Mouse (Mus musculus): ENCODE data around the gene Pnkd. TPM values are rescaled to one million over a fixed set of nuclear protein-coding genes. Genes with fewer than 3 reads are reported as not detected.

Pnkd gene
- total and polyA plus RNA-seq, 2 experiments: 28.0 to 130 TPM

GRCm38 (mm10) chr1:74390287-74390906 lies 105.7 kb downstream of the Pnkd start:
- Histone ChIP-seq H3K36me3 (ENCODE audit: control insufficient read depth, insufficient read depth, low read length) (peaks cover 11% of the 10 kb centered on the region; the same call in 1 of the 2 replicates), H3K27me3 (ENCODE audit: control insufficient read depth, insufficient read depth, low read length) (no peaks in the 10 kb centered on the region), H3K9ac (ENCODE audit: low read depth, low read length) (0 out of 2 replicates have a peak overlapping the region, but pooled peaks have one; percentile 15), H3K27ac (replicated peaks; ENCODE audit: insufficient read depth, low read depth, low read length) (peak overlapping the region; percentile 70), H3K4me1 (ENCODE audit: control insufficient read depth, insufficient read depth, low read length) (peaks cover 31% of the 10 kb centered on the region), H3K4me3 (ENCODE audit: insufficient read depth, low read depth, low read length) (no peak overlapping the region), H3K79me2 (ENCODE audit: control insufficient read depth, insufficient read depth, low read length) (peaks cover 17% of the 10 kb centered on the region; the same call in 1 of the 2 replicates)
- DNase-seq (ENCODE audit: extremely low read depth, low read depth, low spot score): peak; percentile 68
- WGBS: 18% methylated on average over 21 of the region's 21 CpGs
- TF ChIP-seq POLR2A (IDR thresholded peaks at IDR 0.05; ENCODE audit: extremely low read depth, insufficient read depth, low read length): no peak
- peak; percentile 87 for TF ChIP-seq CTCF (IDR thresholded peaks at IDR 0.05; ENCODE audit: low read depth, low read length)

DNA sequence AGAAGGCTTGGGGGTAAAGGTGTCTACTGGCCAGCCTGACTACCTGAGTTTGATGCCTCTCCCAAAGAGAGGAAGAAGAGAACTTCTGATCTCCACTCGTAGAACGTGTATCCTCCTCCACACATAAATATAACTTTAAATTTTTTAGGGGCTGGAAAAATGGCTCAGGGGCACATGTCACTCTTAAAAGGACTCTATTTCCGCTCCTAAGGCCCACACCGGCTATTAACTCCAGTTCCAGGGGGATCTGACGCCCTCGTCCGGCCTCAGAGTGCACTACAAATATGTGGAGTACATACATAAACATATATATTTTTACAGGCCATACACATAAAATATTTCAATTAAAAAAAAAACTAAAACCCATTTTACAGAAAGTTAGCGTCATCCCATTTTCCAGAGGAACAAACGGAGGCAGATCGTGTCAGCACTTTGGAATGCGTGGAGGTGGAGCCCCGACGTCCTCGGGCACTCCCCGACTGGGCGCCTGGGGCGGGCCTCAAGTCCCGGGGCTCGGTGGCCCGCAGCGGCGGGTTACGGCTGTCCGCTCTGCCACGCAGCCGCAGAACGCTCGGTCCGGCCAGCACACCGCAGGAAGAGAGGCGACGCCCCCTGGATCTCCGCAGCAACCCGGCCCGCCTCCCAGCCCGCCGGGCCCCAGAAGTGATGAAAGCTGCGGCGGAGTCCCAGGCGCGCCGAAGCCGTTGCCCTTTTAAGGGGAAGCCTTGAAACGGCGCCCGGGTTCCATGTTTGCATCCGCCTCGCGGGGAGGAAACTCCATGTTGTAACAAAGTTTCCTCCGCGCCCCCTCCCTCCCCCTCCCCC lies 106.4 kb downstream of the Pnkd start, which contains the start of gene Ctdsp1:
Gene Ctdsp1 (plus strand): TSS at position 586 of the 825 bp plus-strand sequence.
- WGBS: 4% methylated on average over 50 of the region's 51 CpGs

DNA sequence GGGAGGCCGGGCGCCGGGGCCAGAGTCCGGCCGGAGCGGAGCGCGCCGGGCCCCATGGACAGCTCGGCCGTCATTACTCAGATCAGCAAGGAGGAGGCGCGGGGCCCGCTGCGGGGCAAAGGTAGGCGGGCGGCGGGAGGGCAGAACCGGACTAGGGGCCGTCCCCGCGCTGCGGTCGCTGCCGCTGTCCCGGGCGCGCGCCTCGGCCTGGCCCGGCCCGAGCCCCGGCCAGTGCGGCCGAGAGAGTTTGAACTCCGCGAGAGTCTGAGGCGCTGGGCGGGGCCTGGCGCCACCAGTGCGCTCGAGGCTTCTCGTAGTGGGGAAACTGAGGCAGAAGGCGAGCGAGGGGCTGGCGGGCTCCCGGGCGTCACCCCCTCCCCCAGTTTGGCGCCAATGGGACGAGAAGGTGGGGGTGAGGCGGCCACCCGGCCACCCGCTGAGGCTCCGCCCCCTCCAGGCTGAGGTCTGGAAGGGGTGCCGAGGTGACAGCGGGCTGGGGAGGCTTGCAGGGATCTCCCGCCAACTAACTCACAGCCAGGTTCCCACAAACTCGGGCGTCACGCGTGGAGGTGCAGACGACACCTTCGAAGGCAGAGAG lies 107.2 kb downstream of the Pnkd start:
- DNase-seq (ENCODE audit: extremely low read depth, low read depth, low spot score): peak; percentile 74
- peak overlapping the region; percentile 96 for H3K9ac ChIP-seq (ENCODE audit: low read depth, low read length)
- 1% methylated on average over 54 of the region's 63 CpGs for WGBS
- peak overlapping the region; percentile 99 for H3K27ac ChIP-seq (replicated peaks; ENCODE audit: insufficient read depth, low read depth, low read length)
- no peak for TF ChIP-seq CTCF (IDR thresholded peaks at IDR 0.05; ENCODE audit: low read depth, low read length)
- peak; percentile 57 for TF ChIP-seq POLR2A (IDR thresholded peaks at IDR 0.05; ENCODE audit: extremely low read depth, insufficient read depth, low read length)
- peaks cover 31% of the 10 kb centered on the region for H3K4me1 ChIP-seq (ENCODE audit: control insufficient read depth, insufficient read depth, low read length)
- H3K79me2 ChIP-seq (ENCODE audit: control insufficient read depth, insufficient read depth, low read length): peaks cover 17% of the 10 kb centered on the region; the same call in 1 of the 2 replicates
- peaks cover 11% of the 10 kb centered on the region; the same call in 1 of the 2 replicates for H3K36me3 ChIP-seq (ENCODE audit: control insufficient read depth, insufficient read depth, low read length)
- no peaks in the 10 kb centered on the region for H3K27me3 ChIP-seq (ENCODE audit: control insufficient read depth, insufficient read depth, low read length)
- H3K4me3 ChIP-seq (ENCODE audit: insufficient read depth, low read depth, low read length): peak overlapping the region; percentile 92

More for the DNA sequence above, 106.4 kb downstream of the Pnkd start, which contains the start of gene Ctdsp1:
- peaks cover 17% of the 10 kb centered on the region; the same call in 1 of the 2 replicates for H3K79me2 ChIP-seq (ENCODE audit: control insufficient read depth, insufficient read depth, low read length)
- peaks cover 11% of the 10 kb centered on the region; the same call in 1 of the 2 replicates for H3K36me3 ChIP-seq (ENCODE audit: control insufficient read depth, insufficient read depth, low read length)
- H3K27me3 ChIP-seq (ENCODE audit: control insufficient read depth, insufficient read depth, low read length): no peaks in the 10 kb centered on the region
- peak within 1 kb of the TSS; percentile 96 for H3K9ac ChIP-seq (ENCODE audit: low read depth, low read length)
- H3K4me1 ChIP-seq (ENCODE audit: control insufficient read depth, insufficient read depth, low read length): peaks cover 31% of the 10 kb centered on the region
- DNase-seq (ENCODE audit: extremely low read depth, low read depth, low spot score): peak; percentile 88
- H3K27ac ChIP-seq (replicated peaks; ENCODE audit: insufficient read depth, low read depth, low read length): peak within 1 kb of the TSS; percentile 99
- H3K4me3 ChIP-seq (ENCODE audit: insufficient read depth, low read depth, low read length): peak within 1 kb of the TSS; percentile 92
- TF ChIP-seq CTCF (IDR thresholded peaks at IDR 0.05; ENCODE audit: low read depth, low read length) (peak; percentile 17; the same call in 1 of the 2 replicates), POLR2A (IDR thresholded peaks at IDR 0.05; ENCODE audit: extremely low read depth, insufficient read depth, low read length) (peak; percentile 66; the same call in 1 of the 2 replicates)

DNA sequence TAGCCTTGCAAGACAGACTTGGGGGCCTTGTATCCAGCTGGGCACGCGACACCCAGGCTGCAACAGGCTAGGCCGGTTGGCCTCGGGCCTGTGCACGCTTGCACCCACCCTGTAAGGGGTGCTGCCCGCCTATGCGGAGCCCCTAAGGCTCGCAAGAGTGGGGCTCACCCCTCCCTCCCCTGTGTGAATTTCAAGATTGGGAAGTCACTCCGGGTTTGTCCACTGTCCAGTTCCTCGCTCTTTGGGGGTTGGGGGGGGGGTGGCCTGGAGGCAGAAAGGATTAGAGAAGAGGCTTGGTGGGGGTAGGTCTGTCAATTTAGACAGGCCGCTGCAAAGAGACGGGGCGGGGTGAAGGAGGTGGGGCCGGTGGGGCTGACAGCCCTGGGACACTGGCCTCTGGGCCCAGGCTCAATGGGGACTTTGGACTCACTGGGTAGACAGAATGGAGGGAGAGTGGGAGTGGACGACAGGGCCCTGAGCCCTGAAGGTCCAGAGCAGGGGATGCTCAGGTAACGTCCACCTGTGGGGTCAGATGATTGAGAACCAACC lies 107.8 kb downstream of the Pnkd start:
- under 1% methylated on average over 16 of the region's 16 CpGs for WGBS

GRCm38 (mm10) chr1:74393010-74393409 lies 108.3 kb downstream of the Pnkd start:
- Histone ChIP-seq H3K9ac (ENCODE audit: low read depth, low read length) (peak overlapping the region; percentile 96), H3K36me3 (ENCODE audit: control insufficient read depth, insufficient read depth, low read length) (peaks cover 11% of the 10 kb centered on the region; the same call in 1 of the 2 replicates), H3K27me3 (ENCODE audit: control insufficient read depth, insufficient read depth, low read length) (no peaks in the 10 kb centered on the region), H3K79me2 (ENCODE audit: control insufficient read depth, insufficient read depth, low read length) (peaks cover 17% of the 10 kb centered on the region; the same call in 1 of the 2 replicates), H3K4me3 (ENCODE audit: insufficient read depth, low read depth, low read length) (peak overlapping the region; percentile 92), H3K4me1 (ENCODE audit: control insufficient read depth, insufficient read depth, low read length) (peaks cover 26% of the 10 kb centered on the region), H3K27ac (replicated peaks; ENCODE audit: insufficient read depth, low read depth, low read length) (peak overlapping the region; percentile 81)
- TF ChIP-seq CTCF (IDR thresholded peaks at IDR 0.05; ENCODE audit: low read depth, low read length) (0 out of 2 replicates have a peak, but pooled peaks have one; percentile 2), POLR2A (IDR thresholded peaks at IDR 0.05; ENCODE audit: extremely low read depth, insufficient read depth, low read length) (no peak)
- no peak for DNase-seq (ENCODE audit: extremely low read depth, low read depth, low spot score)
- WGBS: 9% methylated on average over 7 of the region's 7 CpGs

More for the DNA sequence above, 107.8 kb downstream of the Pnkd start:
- 0 out of 2 replicates have a peak, but pooled peaks have one; percentile 24 for TF ChIP-seq POLR2A (IDR thresholded peaks at IDR 0.05; ENCODE audit: extremely low read depth, insufficient read depth, low read length)
- TF ChIP-seq CTCF (IDR thresholded peaks at IDR 0.05; ENCODE audit: low read depth, low read length): no peak
- Histone ChIP-seq H3K4me1 (ENCODE audit: control insufficient read depth, insufficient read depth, low read length) (peaks cover 29% of the 10 kb centered on the region), H3K36me3 (ENCODE audit: control insufficient read depth, insufficient read depth, low read length) (peaks cover 11% of the 10 kb centered on the region; the same call in 1 of the 2 replicates), H3K27ac (replicated peaks; ENCODE audit: insufficient read depth, low read depth, low read length) (peak overlapping the region; percentile 99), H3K4me3 (ENCODE audit: insufficient read depth, low read depth, low read length) (peak overlapping the region; percentile 92), H3K9ac (ENCODE audit: low read depth, low read length) (peak overlapping the region; percentile 96), H3K27me3 (ENCODE audit: control insufficient read depth, insufficient read depth, low read length) (no peaks in the 10 kb centered on the region), H3K79me2 (ENCODE audit: control insufficient read depth, insufficient read depth, low read length) (peaks cover 17% of the 10 kb centered on the region; the same call in 1 of the 2 replicates)
- peak; percentile 90 for DNase-seq (ENCODE audit: extremely low read depth, low read depth, low spot score)
